Mouse (Mus musculus): Measurements from ENCODE around the gene Atad5.

DNA sequence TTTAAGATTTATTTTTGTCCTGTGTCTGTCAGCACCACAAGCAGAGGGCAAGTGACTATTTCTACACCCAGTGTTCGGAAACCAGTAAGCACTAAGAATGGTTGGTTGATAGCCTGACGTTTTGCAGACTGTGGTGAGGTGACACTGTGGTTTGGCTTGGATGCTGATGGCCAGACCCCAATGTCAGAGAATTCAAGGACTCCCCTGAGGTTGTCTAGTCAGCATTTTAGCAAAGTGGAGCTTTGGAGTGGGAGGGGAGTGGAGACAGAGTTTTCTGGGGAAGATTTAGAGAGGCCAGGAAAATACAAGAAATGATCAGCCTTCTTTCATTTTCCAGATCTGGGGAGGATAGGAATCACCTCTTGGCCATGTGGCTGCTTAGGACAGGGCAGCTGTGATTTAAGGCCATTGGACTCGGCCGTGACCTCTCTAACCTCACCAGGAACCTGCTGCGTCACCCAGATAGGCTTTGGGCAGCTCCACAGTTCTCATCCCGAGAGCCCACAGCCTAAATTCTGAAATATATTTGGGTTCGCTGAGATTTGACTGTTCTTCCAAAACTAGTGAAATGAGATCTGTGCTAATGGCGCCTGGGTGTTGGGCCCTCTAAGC, 60.3 kb downstream of the Atad5 start:
- TF ChIP-seq CTCF (IDR thresholded peaks at IDR 0.05; ENCODE audit: borderline replicate concordance, insufficient read depth, low read length): no peak
- no peak for TF ChIP-seq POLR2A (IDR thresholded peaks at IDR 0.05; ENCODE audit: low read depth, low read length)
